Mouse (Mus musculus) midbrain, embryonic 12.5 days (tissue): ENCODE results near the gene Gsta2. TPM values are rescaled to one million over a fixed set of nuclear protein-coding genes. Genes with fewer than 3 reads are reported as not detected.
"Not testable (repeated sequence)": the region's sequence is repeated elsewhere in the genome, so short reads cannot be mapped to it uniquely, and the experiment has no call there.

Experiments used
- ATAC-seq: fragments of 200-750 bp; cut with Nextera tagmentation; 2 replicates; pipeline ENCODE4 v1.8.0; 2017; ENCODE audit warnings: low read depth, moderate TSS enrichment, moderate library complexity; ENCODE audit not compliant: low FRiP score
- H3K27ac ChIP-seq: fragments of 300-500 bp; sonication (generic); replicated peaks from 2 replicates; pipeline ENCODE4 v1.5.1; 2016; ENCODE audit warnings: mild to moderate bottlenecking
- H3K27me3 ChIP-seq: fragments of 300-500 bp; sonication (generic); 2 replicates; pipeline ENCODE4 v1.6.1; 2016; ENCODE audit warnings: mild to moderate bottlenecking
- H3K36me3 ChIP-seq: fragments of 300-500 bp; sonication (generic); 2 replicates; pipeline ENCODE4 v1.6.1; 2016
- H3K4me1 ChIP-seq: fragments of 300-500 bp; sonication (generic); 2 replicates; pipeline ENCODE4 v1.6.1; 2016
- H3K4me2 ChIP-seq: fragments of 300-500 bp; sonication (generic); replicated peaks from 2 replicates; pipeline ENCODE4 v1.6.1; 2016; ENCODE audit warnings: mild to moderate bottlenecking, moderate library complexity
- H3K4me3 ChIP-seq: fragments of 300-500 bp; sonication (generic); 2 replicates; pipeline ENCODE4 v1.5.1; 2016; ENCODE audit warnings: mild to moderate bottlenecking
- H3K9ac ChIP-seq: fragments of 300-500 bp; sonication (generic); replicated peaks from 2 replicates; pipeline ENCODE4 v1.6.1; 2016; ENCODE audit warnings: mild to moderate bottlenecking, moderate library complexity
- H3K9me3 ChIP-seq: fragments of 300-500 bp; sonication (generic); 2 replicates; pipeline ENCODE4 v1.6.1; 2016; ENCODE audit warnings: mild to moderate bottlenecking
- WGBS: fragments of 180-500 bp; shearing (Covaris S2); methylation state at CpG from one replicate; pipeline ENCODE4 v1.1.7; 2016; 5-methylcytosine and 5-hydroxymethylcytosine counted together
- polyA plus RNA-seq: library from polyadenylated mRNA; unstranded; fragments of >200 nt; fragmentation: Nextera tagmentation; extraction: Ambion mirVana; gene quantifications from 2 replicates; pipeline ENCODE4 v1.2.1, GENCODE M21; 2016

Gsta2 gene
- polyA plus RNA-seq, 1 experiment from 2014 or later: not detected

DNA sequence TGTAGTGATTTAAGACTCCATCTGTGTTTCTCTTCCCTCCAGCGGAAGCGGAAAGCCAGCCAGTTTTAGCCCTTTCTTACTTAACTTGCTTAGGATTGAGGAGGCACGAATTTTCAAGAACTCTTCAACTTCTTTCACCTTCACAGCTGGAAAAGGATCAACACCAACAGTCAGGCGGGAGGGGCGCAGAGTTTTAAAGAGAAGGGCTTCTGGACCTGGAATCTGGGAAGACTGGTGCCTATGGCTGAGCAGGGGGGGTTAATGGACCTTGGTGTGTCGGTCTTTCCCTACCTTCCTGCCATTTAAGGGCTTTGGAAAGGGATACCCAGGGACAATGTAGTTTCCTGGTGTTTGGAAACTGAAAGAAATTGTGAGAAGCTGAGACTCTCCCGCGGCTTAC, 22.0 kb upstream of the Gsta2 start:
- Histone ChIP-seq H3K36me3 (no peaks in the 10 kb centered on the region), H3K4me3 (peak overlapping the region; percentile 38), H3K4me1 (peaks cover 10% of the 10 kb centered on the region), H3K9me3 (no peaks in the 10 kb centered on the region), H3K9ac (peak overlapping the region; percentile 28; the same call in 1 of the 2 replicates), H3K27ac (no peak overlapping the region), H3K27me3 (peaks cover 13% of the 10 kb centered on the region; the same call in 1 of the 2 replicates), H3K4me2 (peak overlapping the region; percentile 68)
- no peak for ATAC-seq
- 18% methylated on average over 8 of the region's 8 CpGs for WGBS

DNA sequence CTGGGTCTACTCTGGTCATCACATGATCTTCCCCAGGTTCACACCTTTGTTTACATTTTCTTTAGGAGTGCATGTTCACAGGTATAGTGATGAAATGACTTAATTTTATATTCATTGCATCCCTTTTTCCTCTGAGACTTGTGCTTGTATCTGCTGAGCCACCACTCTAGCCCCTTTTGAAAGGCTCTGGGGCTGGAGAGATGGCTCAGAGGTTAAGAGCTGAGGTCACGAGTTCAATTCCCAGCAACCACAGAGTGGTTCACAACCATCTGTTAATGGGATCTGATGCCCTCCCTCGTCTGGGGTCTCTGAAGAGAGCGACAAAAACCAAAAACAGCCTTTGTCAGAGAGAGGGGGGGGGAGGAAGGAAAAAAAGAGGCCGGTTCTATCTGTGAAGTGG, 19.9 kb upstream of the Gsta2 start:
- no peak for ATAC-seq
- Histone ChIP-seq H3K4me2 (no peak overlapping the region), H3K9me3 (no peaks in the 10 kb centered on the region), H3K4me1 (peaks cover 10% of the 10 kb centered on the region), H3K27me3 (peaks cover 13% of the 10 kb centered on the region; the same call in 1 of the 2 replicates), H3K36me3 (no peaks in the 10 kb centered on the region), H3K4me3 (no peak overlapping the region), H3K9ac (no peak overlapping the region), H3K27ac (no peak overlapping the region)
- 75% methylated on average over 4 of the region's 4 CpGs for WGBS

DNA sequence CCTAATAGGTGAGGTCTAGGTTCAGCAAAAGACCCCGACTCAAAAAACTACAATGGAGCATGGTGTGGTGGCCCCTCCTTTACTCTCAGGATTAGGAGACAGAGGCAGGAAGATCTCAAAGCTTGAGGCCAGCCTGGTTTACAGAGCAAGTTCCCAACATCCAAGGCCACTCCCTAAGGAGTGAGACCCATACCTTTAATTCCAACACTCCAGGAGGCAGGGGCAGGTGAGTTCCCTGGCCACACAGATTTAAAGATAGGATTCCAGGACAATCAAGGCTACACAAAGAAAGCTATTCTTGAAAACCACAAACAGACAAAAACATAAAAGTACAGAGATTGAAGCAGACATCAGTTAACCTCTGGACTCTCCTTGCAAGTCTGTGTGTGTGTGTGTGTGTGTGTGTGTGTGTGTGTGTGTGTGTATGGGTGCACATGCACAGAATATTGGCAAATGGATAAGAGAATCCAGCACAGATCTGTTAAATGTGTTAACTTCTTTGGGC, 19.3 kb upstream of the Gsta2 start:
- no peak overlapping the region for H3K4me3 ChIP-seq

DNA sequence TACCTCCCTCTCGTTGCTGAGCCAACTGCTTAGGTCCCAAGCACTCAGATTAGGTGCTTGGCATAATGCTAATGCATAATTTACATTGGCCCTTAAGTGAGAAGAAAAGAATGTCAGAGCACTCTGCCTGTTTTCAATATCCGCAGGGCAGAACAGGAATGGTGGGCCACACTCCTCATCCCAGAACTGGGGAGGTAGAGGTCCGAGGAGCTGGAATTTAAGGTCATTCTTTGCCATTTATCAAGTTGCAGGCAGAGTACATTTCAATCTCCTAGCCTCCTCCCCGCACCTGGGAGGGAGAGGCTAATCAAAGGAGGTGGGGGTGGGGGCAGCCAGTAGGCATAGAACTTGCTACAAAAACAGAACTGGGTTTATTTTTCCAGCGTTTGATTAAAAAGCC, 18.8 kb upstream of the Gsta2 start:
- ATAC-seq: no peak
- Histone ChIP-seq H3K4me3 (no peak overlapping the region), H3K27ac (no peak overlapping the region), H3K9me3 (no peaks in the 10 kb centered on the region), H3K9ac (no peak overlapping the region), H3K4me1 (peaks cover 10% of the 10 kb centered on the region), H3K36me3 (no peaks in the 10 kb centered on the region), H3K27me3 (peaks cover 12% of the 10 kb centered on the region; the same call in 1 of the 2 replicates), H3K4me2 (no peak overlapping the region)
- 70% methylated on average over 5 of the region's 5 CpGs for WGBS

More for the DNA sequence above, 19.3 kb upstream of the Gsta2 start:
- no peak for ATAC-seq
- Histone ChIP-seq H3K4me1 (peaks cover 10% of the 10 kb centered on the region), H3K4me2 (no peak overlapping the region), H3K36me3 (no peaks in the 10 kb centered on the region), H3K27ac (no peak overlapping the region), H3K9ac (no peak overlapping the region), H3K27me3 (peaks cover 13% of the 10 kb centered on the region; the same call in 1 of the 2 replicates), H3K9me3 (no peaks in the 10 kb centered on the region)
- 85% methylated on average over 1 of the region's 1 CpGs for WGBS

DNA sequence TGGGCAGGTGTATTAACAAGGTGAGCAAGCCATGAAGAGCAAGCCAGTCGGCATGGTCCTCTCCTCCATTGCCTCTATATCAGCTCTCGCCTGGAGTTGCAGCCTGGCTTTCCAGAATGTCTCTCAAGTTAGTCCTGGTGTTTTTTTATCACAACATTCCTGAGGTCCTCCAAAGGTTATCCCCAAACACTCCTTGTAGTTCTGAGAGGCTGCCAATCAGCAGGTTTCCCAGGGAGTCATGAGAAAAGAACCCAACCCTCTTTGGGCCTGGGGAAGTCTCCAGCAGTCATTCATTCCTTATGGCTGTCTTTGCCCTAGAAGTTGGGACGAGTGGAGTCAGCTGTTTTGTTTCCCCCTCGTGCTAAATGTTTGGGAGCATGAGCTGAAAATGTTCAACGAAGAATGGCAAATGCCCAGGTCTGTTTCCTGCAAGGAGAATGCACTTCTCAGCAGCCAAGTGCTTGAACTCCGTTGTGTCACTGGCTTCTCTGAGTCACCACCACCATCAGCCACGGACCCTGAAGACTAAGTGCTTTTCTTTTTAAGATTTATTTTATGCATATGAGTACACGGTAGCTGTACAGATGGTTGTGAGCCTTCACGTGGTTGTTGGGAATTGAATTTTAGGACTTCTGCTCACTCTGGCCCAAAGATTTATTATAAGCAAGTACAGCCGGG, 17.4 kb upstream of the Gsta2 start:
- no peak overlapping the region for H3K27ac ChIP-seq
- H3K9ac ChIP-seq: no peak overlapping the region
- no peak for ATAC-seq
- H3K27me3 ChIP-seq: peaks cover 6% of the 10 kb centered on the region; the same call in 1 of the 2 replicates
- H3K4me2 ChIP-seq: no peak overlapping the region
- H3K36me3 ChIP-seq: no peaks in the 10 kb centered on the region
- no peaks in the 10 kb centered on the region for H3K9me3 ChIP-seq
- 87% methylated on average over 10 of the region's 10 CpGs for WGBS
- H3K4me1 ChIP-seq: peaks cover 3% of the 10 kb centered on the region
- no peak overlapping the region for H3K4me3 ChIP-seq

DNA sequence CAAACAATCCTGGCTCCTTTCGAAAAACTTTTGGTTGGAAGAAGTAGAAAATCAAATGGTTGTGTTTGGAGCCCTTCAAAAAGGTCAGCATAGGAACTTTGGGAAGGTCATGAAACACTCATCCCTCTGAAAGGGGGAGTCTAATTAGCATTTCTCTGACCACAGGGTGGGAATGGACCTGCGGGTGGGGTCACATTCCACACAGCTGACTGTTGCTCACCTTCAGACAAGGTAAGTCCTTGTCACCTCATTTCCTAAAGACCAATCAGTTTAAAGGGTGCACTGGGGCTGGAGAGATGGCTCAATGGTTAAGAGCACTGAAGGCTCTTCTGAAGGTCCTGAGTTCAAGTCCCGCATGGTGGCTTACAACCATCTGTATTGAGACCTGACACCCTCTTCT, 15.9 kb upstream of the Gsta2 start:
- no peak overlapping the region for H3K4me3 ChIP-seq
- H3K27ac ChIP-seq: no peak overlapping the region
- WGBS: 98% methylated on average over 3 of the region's 3 CpGs
- H3K9ac ChIP-seq: no peak overlapping the region
- H3K27me3 ChIP-seq: no peaks in the 10 kb centered on the region
- H3K4me2 ChIP-seq: no peak overlapping the region
- no peak for ATAC-seq
- no peaks in the 10 kb centered on the region for H3K4me1 ChIP-seq
- H3K36me3 ChIP-seq: no peaks in the 10 kb centered on the region
- H3K9me3 ChIP-seq: no peaks in the 10 kb centered on the region

DNA sequence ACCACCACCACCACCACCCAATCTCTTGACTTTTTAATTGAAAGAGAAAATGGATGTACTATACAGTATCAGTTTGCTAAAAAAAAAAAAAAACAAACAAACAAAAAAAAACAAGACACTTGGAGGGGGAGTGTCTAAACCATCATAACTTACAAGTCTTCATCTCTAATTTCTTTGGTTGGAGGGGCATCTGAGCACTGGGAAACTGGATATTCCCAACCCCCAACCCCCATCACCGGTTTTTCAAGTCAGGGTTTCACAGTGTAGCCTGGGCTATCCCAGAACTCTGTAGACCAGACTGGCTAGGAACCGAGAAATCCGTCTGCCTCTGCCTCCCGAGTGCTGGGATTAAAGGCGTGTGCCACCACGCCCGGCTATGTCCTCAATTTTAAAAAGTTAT, 14.2 kb upstream of the Gsta2 start:
- Histone ChIP-seq H3K27ac (no peak overlapping the region), H3K4me1 (no peaks in the 10 kb centered on the region), H3K9ac (no peak overlapping the region), H3K4me3 (no peak overlapping the region), H3K9me3 (no peaks in the 10 kb centered on the region), H3K27me3 (no peaks in the 10 kb centered on the region), H3K36me3 (no peaks in the 10 kb centered on the region), H3K4me2 (no peak overlapping the region)
- WGBS: 87% methylated on average over 7 of the region's 7 CpGs
- no peak for ATAC-seq

DNA sequence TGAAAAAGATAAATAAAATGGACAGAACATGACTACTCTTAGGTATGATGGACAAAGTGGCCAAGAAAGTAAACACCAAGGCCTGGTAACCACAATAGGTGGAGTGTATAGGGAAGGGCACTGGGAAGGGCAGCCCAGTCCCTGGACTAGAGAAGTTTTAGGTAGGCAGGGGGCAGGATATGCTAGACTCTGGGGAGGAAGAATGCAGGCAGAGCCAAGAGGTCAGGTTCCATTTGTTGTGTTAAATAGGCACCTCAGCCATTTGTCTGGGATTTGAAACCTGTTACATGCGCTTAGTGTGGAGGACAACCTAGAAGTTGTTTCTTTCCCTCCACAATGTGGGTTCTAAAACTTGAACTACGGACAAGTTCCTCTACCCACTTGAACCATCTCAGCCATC, 13.8 kb upstream of the Gsta2 start:
- Histone ChIP-seq H3K36me3 (no peaks in the 10 kb centered on the region), H3K4me2 (no peak overlapping the region), H3K9me3 (no peaks in the 10 kb centered on the region), H3K9ac (no peak overlapping the region), H3K27ac (no peak overlapping the region), H3K27me3 (no peaks in the 10 kb centered on the region), H3K4me1 (no peaks in the 10 kb centered on the region), H3K4me3 (no peak overlapping the region)
- 89% methylated on average over 2 of the region's 2 CpGs for WGBS
- ATAC-seq: no peak

DNA sequence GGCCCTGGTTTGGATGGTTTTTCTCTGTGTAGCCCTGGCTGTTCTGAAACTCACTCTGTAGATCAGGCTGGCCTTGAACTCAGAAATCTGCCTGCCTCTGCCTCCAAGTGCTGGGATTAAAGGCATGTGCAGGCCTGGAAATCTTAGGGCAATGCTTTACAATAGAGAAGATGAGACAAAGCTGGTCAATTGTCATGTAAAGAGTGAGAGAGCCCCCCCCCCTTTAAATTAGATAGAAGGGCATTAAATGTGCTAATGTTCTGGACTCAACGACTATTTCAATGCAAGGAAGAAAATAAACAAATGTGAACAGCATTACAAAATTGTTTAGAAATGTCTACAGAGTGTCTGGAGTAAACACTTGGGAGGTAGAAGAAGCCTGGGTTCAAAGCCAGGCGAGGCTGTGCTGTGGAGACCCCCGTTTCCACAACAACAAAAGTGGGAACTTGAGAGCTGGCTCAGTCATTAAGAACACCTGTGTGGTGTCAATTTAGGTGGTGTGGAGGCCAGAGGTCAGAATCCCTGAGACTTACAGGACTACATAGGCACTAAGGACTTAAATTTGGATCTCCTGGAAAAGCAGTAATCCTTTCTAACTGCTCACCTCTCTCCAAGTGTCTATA, 13.2 kb upstream of the Gsta2 start:
- Histone ChIP-seq H3K4me2 (no peak overlapping the region), H3K4me1 (no peaks in the 10 kb centered on the region), H3K4me3 (no peak overlapping the region), H3K9me3 (no peaks in the 10 kb centered on the region), H3K36me3 (no peaks in the 10 kb centered on the region), H3K9ac (no peak overlapping the region), H3K27me3 (no peaks in the 10 kb centered on the region), H3K27ac (no peak overlapping the region)
- ATAC-seq: no peak
- WGBS: 78% methylated on average over 3 of the region's 3 CpGs

DNA sequence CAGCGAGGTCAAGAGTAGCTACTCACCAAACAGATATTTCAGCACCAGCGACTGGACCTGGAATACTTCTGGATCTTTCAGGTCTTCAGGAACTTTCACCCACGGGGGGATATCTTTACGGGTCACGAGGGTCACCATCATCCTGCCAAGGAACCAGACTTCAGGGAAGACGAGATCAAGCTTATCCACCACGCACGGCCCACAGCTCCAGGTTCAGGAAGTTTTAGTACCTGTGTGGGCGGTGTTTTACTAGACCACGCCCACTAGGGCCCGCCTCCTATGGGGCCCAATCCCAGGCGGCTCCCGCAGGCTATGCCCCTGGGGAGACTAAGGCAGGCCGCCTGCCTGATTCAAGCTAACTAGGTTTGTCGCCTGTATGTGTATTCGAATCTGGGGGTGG, 12.4 kb upstream of the Gsta2 start, which contains the start of gene Dppa5a:
Gene Dppa5a, minus strand, starts transcription at position 219 of the 400 bp plus-strand sequence.
- 91% methylated on average over 16 of the region's 16 CpGs for WGBS
- ATAC-seq, H3K4me3 ChIP-seq, H3K4me1 ChIP-seq, H3K4me2 ChIP-seq, H3K27me3 ChIP-seq, H3K27ac ChIP-seq, H3K9ac ChIP-seq, H3K9me3 ChIP-seq, H3K36me3 ChIP-seq: not testable (repeated sequence)

DNA sequence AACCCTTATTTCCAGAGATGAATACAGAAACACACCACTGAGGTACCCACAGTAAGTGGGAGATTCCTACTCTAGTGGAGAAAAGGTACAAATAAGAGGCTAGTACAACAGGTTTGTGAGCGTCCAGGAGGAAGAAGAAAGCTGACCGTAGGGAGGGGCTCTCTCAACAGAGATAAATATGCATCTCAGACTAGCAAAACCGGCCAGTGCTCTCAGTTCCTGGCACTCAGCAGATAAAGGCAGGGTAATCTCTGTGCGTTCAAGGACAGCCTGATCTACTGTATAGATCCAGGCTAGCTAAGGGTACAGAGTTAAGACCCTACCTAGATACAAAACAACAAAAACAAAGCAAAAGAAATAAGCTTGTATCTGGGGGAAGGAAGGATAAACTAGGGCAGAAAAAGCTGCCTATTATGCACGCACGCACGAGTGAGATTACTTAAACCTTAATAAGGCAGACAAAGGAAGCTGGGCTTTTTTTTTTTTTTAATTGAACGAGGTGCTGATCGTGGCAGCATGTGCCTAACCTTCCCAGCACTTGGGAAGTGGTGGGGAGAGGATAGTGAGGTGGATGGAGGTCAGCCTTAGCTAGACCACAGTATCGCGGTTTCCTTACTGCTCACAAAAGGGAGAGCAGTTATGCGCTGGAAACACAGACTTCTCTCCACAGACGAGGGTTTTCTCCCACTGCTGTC, 10.4 kb upstream of the Gsta2 start:
- no peak for ATAC-seq
- H3K9me3 ChIP-seq: no peaks in the 10 kb centered on the region
- H3K4me2 ChIP-seq: no peak overlapping the region
- H3K27ac ChIP-seq: no peak overlapping the region
- H3K9ac ChIP-seq: no peak overlapping the region
- no peaks in the 10 kb centered on the region for H3K4me1 ChIP-seq
- WGBS: 67% methylated on average over 13 of the region's 13 CpGs
- H3K36me3 ChIP-seq: no peaks in the 10 kb centered on the region
- H3K27me3 ChIP-seq: no peaks in the 10 kb centered on the region
- H3K4me3 ChIP-seq: no peak overlapping the region

DNA sequence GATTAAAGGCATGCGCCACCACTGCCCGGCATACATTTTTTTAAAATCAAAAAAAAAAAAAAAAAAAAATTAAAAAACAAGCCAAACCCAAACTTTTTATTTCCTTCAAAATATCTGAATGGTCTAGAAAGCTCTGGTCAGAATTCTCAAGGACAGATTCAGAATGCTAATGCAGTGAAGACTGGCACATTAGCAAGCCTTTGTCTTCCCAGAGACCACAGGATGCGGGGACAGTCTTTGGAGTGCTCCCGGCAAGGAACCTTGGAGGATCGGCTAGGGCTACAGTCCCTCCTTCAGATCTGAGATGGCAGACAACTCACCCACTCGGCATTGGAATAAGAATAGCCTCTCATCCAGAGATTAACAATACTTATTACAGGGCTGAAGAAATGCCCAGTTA, 9.1 kb upstream of the Gsta2 start:
- no peaks in the 10 kb centered on the region for H3K9me3 ChIP-seq
- WGBS: 84% methylated on average over 6 of the region's 6 CpGs
- no peaks in the 10 kb centered on the region for H3K27me3 ChIP-seq
- no peak overlapping the region for H3K4me2 ChIP-seq
- no peak overlapping the region for H3K4me3 ChIP-seq
- no peaks in the 10 kb centered on the region for H3K4me1 ChIP-seq
- no peak overlapping the region for H3K9ac ChIP-seq
- H3K27ac ChIP-seq: no peak overlapping the region
- H3K36me3 ChIP-seq: no peaks in the 10 kb centered on the region
- ATAC-seq: no peak
